In the genomic region with DNA sequence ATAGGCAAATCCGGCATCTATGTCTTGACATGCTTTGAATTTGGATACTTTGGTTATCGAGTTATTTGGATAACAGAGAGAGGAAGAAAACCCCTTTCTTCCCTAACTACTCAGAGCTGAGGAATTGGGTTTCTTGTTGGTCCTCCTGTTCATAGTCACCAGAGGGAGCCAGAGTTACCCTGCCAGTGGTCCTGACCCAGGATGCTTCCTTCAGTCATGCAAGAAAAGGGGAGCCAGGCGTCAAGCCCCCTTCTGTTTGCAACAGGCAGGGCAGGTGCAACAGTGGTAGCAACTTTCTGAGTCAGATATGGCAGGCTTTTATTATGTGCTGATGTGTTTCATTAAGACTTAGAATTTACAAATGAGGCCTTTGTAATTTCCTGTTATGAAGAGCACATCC, we compare ENCODE assay signal across 8 mouse cellular contexts.
DNase-seq lines count a peak whose midpoint lies in the region; ATAC-seq and TF ChIP-seq lines count a peak whose summit lies in the region.

No protein-coding gene starts in this region.

- intact Hi-C loops in gastrocnemius, postnatal 36 days (cut with DNase I): no loop called here

- DNase-seq in adrenal gland, adult (ENCODE audit: inconsistent age in 2 of 2, low spot score in 1 of 2): peak; percentile 16 to 51
- DNase-seq in adrenal gland, postnatal 4 days (ENCODE audit: low spot score in 2 of 2): no peak
- DNase-seq in liver, adult 2 months (ENCODE audit: extremely low read depth, low read depth, low spot score): no peak
- DNase-seq in liver, embryonic 11.5 days (ENCODE audit: low spot score): no peak
- DNase-seq in hindbrain, embryonic 10.5 days (ENCODE audit: low spot score): peak; percentile 27
- no peak for DNase-seq in gastrocnemius, postnatal 36 days

- H3K27me3 ChIP-seq in liver, adult 2 months (ENCODE audit: control insufficient read depth, insufficient read depth, low read length): no peaks in the 10 kb centered on the region
- H3K27me3 ChIP-seq in liver, embryonic 11.5 days (replicated peaks; ENCODE audit: control insufficient read depth, insufficient read depth, low read length): no peaks in the 10 kb centered on the region
- H3K27me3 ChIP-seq in hindbrain, embryonic 10.5 days (ENCODE audit: insufficient read depth, poor library complexity, severe bottlenecking): no peaks in the 10 kb centered on the region
- no peaks in the 10 kb centered on the region for H3K27me3 ChIP-seq in midbrain, embryonic 16.5 days (ENCODE audit: control insufficient read depth, insufficient read depth, low read depth, low read length)

- WGBS in liver, adult 2 months: 35% methylated on average over 3 of the region's 3 CpGs
- 37% methylated on average over 3 of the region's 3 CpGs for WGBS in liver, embryonic 11.5 days
- WGBS in hindbrain, embryonic 10.5 days: 34% methylated on average over 3 of the region's 3 CpGs
- WGBS in midbrain, embryonic 16.5 days: 33% methylated on average over 3 of the region's 3 CpGs

- no peak for ATAC-seq in liver, embryonic 11.5 days (replicated peaks; ENCODE audit: low FRiP score)
- ATAC-seq in midbrain, embryonic 16.5 days: 0 out of 2 replicates have a peak, but pooled peaks have one; percentile 51

- H3K79me2 ChIP-seq in liver, adult 2 months (ENCODE audit: control insufficient read depth, insufficient read depth, low read length): no peaks in the 10 kb centered on the region

- no peak overlapping the region for H3K27ac ChIP-seq in liver, adult 2 months (replicated peaks; ENCODE audit: insufficient read depth, low read depth, low read length)
- no peak overlapping the region for H3K27ac ChIP-seq in liver, embryonic 11.5 days (ENCODE audit: low read depth, low read length)
- H3K27ac ChIP-seq in bone marrow macrophage, adult 2 months (ENCODE audit: insufficient read depth, low read depth, low read length): no peak overlapping the region
- H3K27ac ChIP-seq in hindbrain, embryonic 10.5 days: no peak overlapping the region
- no peak overlapping the region for H3K27ac ChIP-seq in midbrain, embryonic 16.5 days (ENCODE audit: low read length)

- H3K4me1 ChIP-seq in liver, adult 2 months (ENCODE audit: control insufficient read depth, insufficient read depth, low read length): no peaks in the 10 kb centered on the region
- H3K4me1 ChIP-seq in liver, embryonic 11.5 days (replicated peaks; ENCODE audit: control insufficient read depth, insufficient read depth, low read length): no peaks in the 10 kb centered on the region
- H3K4me1 ChIP-seq in bone marrow macrophage, adult 2 months (ENCODE audit: control insufficient read depth, insufficient read depth, low read length): peaks cover 2% of the 10 kb centered on the region
- H3K4me1 ChIP-seq in hindbrain, embryonic 10.5 days (replicated peaks): no peaks in the 10 kb centered on the region
- H3K4me1 ChIP-seq in midbrain, embryonic 16.5 days (ENCODE audit: control insufficient read depth, insufficient read depth, low read length): no peaks in the 10 kb centered on the region

- H3K4me2 ChIP-seq in liver, embryonic 11.5 days: no peak overlapping the region
- H3K4me2 ChIP-seq in midbrain, embryonic 16.5 days (ENCODE audit: low read length): no peak overlapping the region

- H3K9me3 ChIP-seq in liver, embryonic 11.5 days (ENCODE audit: control insufficient read depth, low read length): no peaks in the 10 kb centered on the region
- H3K9me3 ChIP-seq in hindbrain, embryonic 10.5 days: no peaks in the 10 kb centered on the region
- no peaks in the 10 kb centered on the region for H3K9me3 ChIP-seq in midbrain, embryonic 16.5 days (replicated peaks; ENCODE audit: control insufficient read depth, low read length, poor library complexity, severe bottlenecking)

- TF ChIP-seq CTCF in liver, adult 2 months (IDR thresholded peaks at IDR 0.05; ENCODE audit: low read depth, low read length): peak; percentile 29; the same call in 1 of the 2 replicates
- peak; percentile 64; the same call in 1 of the 2 replicates for TF ChIP-seq CTCF in bone marrow macrophage, adult 2 months (IDR thresholded peaks at IDR 0.05; ENCODE audit: low read depth, low read length)

- no peak for TF ChIP-seq POLR2A in liver, adult 2 months (IDR thresholded peaks at IDR 0.05; ENCODE audit: extremely low read depth, insufficient read depth, low read length)
- TF ChIP-seq POLR2A in bone marrow macrophage, adult 2 months (IDR thresholded peaks at IDR 0.05; ENCODE audit: borderline replicate concordance, low read depth, low read length): no peak

- no peak overlapping the region for H3K4me3 ChIP-seq in liver, adult 2 months (ENCODE audit: insufficient read depth, low read depth, low read length)
- no peak overlapping the region for H3K4me3 ChIP-seq in liver, embryonic 11.5 days (ENCODE audit: low read depth, low read length)
- H3K4me3 ChIP-seq in bone marrow macrophage, adult 2 months (ENCODE audit: insufficient read depth, low read length): no peak overlapping the region
- no peak overlapping the region for H3K4me3 ChIP-seq in hindbrain, embryonic 10.5 days
- no peak overlapping the region for H3K4me3 ChIP-seq in midbrain, embryonic 16.5 days (ENCODE audit: low read depth, low read length)

- no peaks in the 10 kb centered on the region for H3K36me3 ChIP-seq in liver, adult 2 months (ENCODE audit: control insufficient read depth, insufficient read depth, low read length)
- no peaks in the 10 kb centered on the region for H3K36me3 ChIP-seq in liver, embryonic 11.5 days (ENCODE audit: control insufficient read depth, insufficient read depth, low read length)
- H3K36me3 ChIP-seq in hindbrain, embryonic 10.5 days: no peaks in the 10 kb centered on the region
- H3K36me3 ChIP-seq in midbrain, embryonic 16.5 days (ENCODE audit: control insufficient read depth, insufficient read depth, low read length): no peaks in the 10 kb centered on the region

- no peak overlapping the region for H3K9ac ChIP-seq in liver, adult 2 months (ENCODE audit: low read depth, low read length)
- no peak overlapping the region for H3K9ac ChIP-seq in liver, embryonic 11.5 days (ENCODE audit: low read depth, low read length)
- H3K9ac ChIP-seq in midbrain, embryonic 16.5 days (ENCODE audit: low read depth, low read length): no peak overlapping the region

Comparison
In these comparisons a context has a peak if more than half of its experiments do, and no peak if none do; other contexts are left out.
1. DNase-seq: peak in adrenal gland, adult (2 of 2) and hindbrain, embryonic 10.5 days (single experiment); none in adrenal gland, postnatal 4 days (0 of 2), liver, adult 2 months (single experiment), liver, embryonic 11.5 days (single experiment) and gastrocnemius, postnatal 36 days (0 of 2).